Comparison of ENCODE assay signal across 10 mouse cellular contexts in the genomic region with DNA sequence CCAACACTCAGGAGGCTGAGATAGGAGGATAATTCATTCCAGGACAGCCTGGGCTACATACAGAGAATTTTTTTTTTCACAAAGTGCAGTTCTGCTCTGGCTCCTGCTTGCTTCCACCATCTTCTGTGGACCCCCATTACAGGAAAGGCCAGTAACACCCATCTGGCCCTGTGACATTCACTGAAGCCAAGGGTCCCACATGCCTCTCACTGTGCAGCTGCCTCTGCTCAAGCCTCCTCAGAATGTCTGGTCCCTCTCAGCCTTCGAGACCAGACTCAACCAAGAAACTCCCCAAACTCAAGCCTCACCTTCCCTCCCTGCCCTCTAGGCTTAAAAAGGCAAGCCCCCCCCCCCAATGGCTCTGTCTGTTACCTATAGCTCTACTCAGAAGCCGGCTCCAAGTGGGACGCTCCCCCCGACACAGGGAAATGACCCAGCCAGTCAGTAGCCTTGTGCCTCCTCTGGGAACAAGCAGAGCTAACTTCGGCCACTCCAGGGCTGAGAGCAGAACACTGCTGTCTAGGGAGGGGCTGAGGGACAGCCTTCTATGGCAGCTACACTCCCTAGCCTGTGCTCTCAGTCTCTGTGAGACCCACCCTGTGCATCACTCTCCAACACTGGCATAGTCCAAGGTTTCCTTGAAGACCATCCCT. TPM values are rescaled to one million over a fixed set of nuclear protein-coding genes. Genes with fewer than 3 reads are reported as not detected.
A peak's percentile ranks its signal among the peaks of the same experiment; 100 is the strongest.
DNase-seq lines count a peak whose midpoint lies in the region; ATAC-seq and TF ChIP-seq lines count a peak whose summit lies in the region.
"Had no signal": no experiment of that assay in that cellular context is flagged by ENCODE, and none has a peak within 500 bp of the region (broad histone marks: within the 10 kb centered on the region; RNA-seq: fewer than 3 reads in every experiment).

No protein-coding gene starts in this region.

- no peak for DNase-seq in hindbrain, embryonic 10.5 days (ENCODE audit: low spot score)
- DNase-seq in hindbrain, embryonic 14.5 days (ENCODE audit: low spot score) = no peak
- no peak for DNase-seq in limb, embryonic 11.5 days (ENCODE audit: low spot score)
- no peak for DNase-seq in retina, postnatal 1 day
- DNase-seq: cerebellum, postnatal 10 days had no signal

- no peak for TF ChIP-seq POLR2A in bone marrow, adult 2 months (IDR thresholded peaks at IDR 0.05; ENCODE audit: borderline replicate concordance, control insufficient read depth, low read depth, low read length)

- H3K4me1 ChIP-seq in hindbrain, embryonic 10.5 days (replicated peaks) = peaks cover 71% of the 10 kb centered on the region
- H3K4me1 ChIP-seq in hindbrain, embryonic 14.5 days (replicated peaks; ENCODE audit: control insufficient read depth, insufficient read depth, low read length) = 0 out of 2 replicates have a peak, but pooled peaks cover 3% of the 10 kb centered on the region
- H3K4me1 ChIP-seq in bone marrow, adult 2 months (ENCODE audit: control insufficient read depth, insufficient read depth, low read length) = peaks cover 4% of the 10 kb centered on the region
- H3K4me1 ChIP-seq in heart, embryonic 13.5 days = peaks cover 71% of the 10 kb centered on the region
- H3K4me1 ChIP-seq in limb, embryonic 11.5 days (ENCODE audit: control insufficient read depth, insufficient read depth, low read length) = peaks cover 63% of the 10 kb centered on the region
- peaks cover 9% of the 10 kb centered on the region for H3K4me1 ChIP-seq in forebrain, embryonic 15.5 days

- no peak for TF ChIP-seq CTCF in bone marrow, adult 2 months (IDR thresholded peaks at IDR 0.05; ENCODE audit: control insufficient read depth, insufficient read depth, low read length)

- H3K9me3 ChIP-seq in hindbrain, embryonic 10.5 days = no peaks in the 10 kb centered on the region
- no peaks in the 10 kb centered on the region for H3K9me3 ChIP-seq in hindbrain, embryonic 14.5 days (ENCODE audit: control insufficient read depth, low read length)
- H3K9me3 ChIP-seq in heart, embryonic 13.5 days = no peaks in the 10 kb centered on the region
- no peaks in the 10 kb centered on the region for H3K9me3 ChIP-seq in limb, embryonic 11.5 days (ENCODE audit: control insufficient read depth, low read length)
- no peaks in the 10 kb centered on the region for H3K9me3 ChIP-seq in forebrain, embryonic 15.5 days

- H3K4me3 ChIP-seq in hindbrain, embryonic 10.5 days = no peak overlapping the region
- H3K4me3 ChIP-seq in hindbrain, embryonic 14.5 days (replicated peaks; ENCODE audit: low read length) = no peak overlapping the region
- no peak overlapping the region for H3K4me3 ChIP-seq in bone marrow, adult 2 months (replicated peaks; ENCODE audit: control insufficient read depth, low read depth, low read length)
- H3K4me3 ChIP-seq in heart, embryonic 13.5 days = no peak overlapping the region
- H3K4me3 ChIP-seq in limb, embryonic 11.5 days (ENCODE audit: low read depth, low read length) = no peak overlapping the region
- H3K4me3 ChIP-seq in forebrain, embryonic 15.5 days = no peak overlapping the region

- peak overlapping the region; percentile 62 for H3K27ac ChIP-seq in hindbrain, embryonic 10.5 days
- H3K27ac ChIP-seq in hindbrain, embryonic 14.5 days = no peak overlapping the region; the same call in 1 of the 2 replicates
- H3K27ac ChIP-seq in bone marrow, adult 2 months (ENCODE audit: control insufficient read depth, insufficient read depth, low read depth, low read length, poor library complexity) = peak overlapping the region; percentile 19; the same call in 1 of the 2 replicates
- peak overlapping the region; percentile 91 for H3K27ac ChIP-seq in heart, embryonic 13.5 days (replicated peaks)
- H3K27ac ChIP-seq in limb, embryonic 11.5 days (replicated peaks; ENCODE audit: low read depth, low read length) = peak overlapping the region; percentile 84
- no peak overlapping the region for H3K27ac ChIP-seq in forebrain, embryonic 15.5 days (replicated peaks)

- H3K9ac ChIP-seq in hindbrain, embryonic 14.5 days = no peak overlapping the region
- peak overlapping the region; percentile 15; the same call in 1 of the 2 replicates for H3K9ac ChIP-seq in heart, embryonic 13.5 days
- no peak overlapping the region for H3K9ac ChIP-seq in limb, embryonic 11.5 days (ENCODE audit: low read length)
- H3K9ac ChIP-seq in forebrain, embryonic 15.5 days (replicated peaks) = no peak overlapping the region

- H3K4me2 ChIP-seq in hindbrain, embryonic 14.5 days (replicated peaks) = no peak overlapping the region; the same call in 1 of the 2 replicates
- H3K4me2 ChIP-seq in heart, embryonic 13.5 days = peak overlapping the region; percentile 72
- H3K4me2 ChIP-seq in limb, embryonic 11.5 days (ENCODE audit: low read depth, severe bottlenecking) = no peak overlapping the region
- no peak overlapping the region for H3K4me2 ChIP-seq in forebrain, embryonic 15.5 days (replicated peaks)

- no peaks in the 10 kb centered on the region for H3K36me3 ChIP-seq in hindbrain, embryonic 10.5 days
- no peaks in the 10 kb centered on the region for H3K36me3 ChIP-seq in hindbrain, embryonic 14.5 days (replicated peaks; ENCODE audit: control insufficient read depth, insufficient read depth)
- no peaks in the 10 kb centered on the region for H3K36me3 ChIP-seq in heart, embryonic 13.5 days
- H3K36me3 ChIP-seq in limb, embryonic 11.5 days (ENCODE audit: control insufficient read depth, insufficient read depth, low read length) = no peaks in the 10 kb centered on the region
- no peaks in the 10 kb centered on the region for H3K36me3 ChIP-seq in forebrain, embryonic 15.5 days

- ATAC-seq in hindbrain, embryonic 14.5 days (ENCODE audit: low FRiP score) = no peak
- ATAC-seq in heart, embryonic 13.5 days (ENCODE audit: extremely low read depth, insufficient number of reproducible peaks, low FRiP score, low TSS enrichment) = no peak
- no peak for ATAC-seq in limb, embryonic 11.5 days (ENCODE audit: insufficient number of reproducible peaks, low FRiP score, low TSS enrichment, low read depth)
- no peak for ATAC-seq in activated CD4-positive, CD25-positive, alpha-beta regulatory T cell, adult 4 months
- ATAC-seq in forebrain, embryonic 15.5 days (replicated peaks) = no peak

- H3K27me3 ChIP-seq in hindbrain, embryonic 10.5 days (ENCODE audit: insufficient read depth, poor library complexity, severe bottlenecking) = peaks cover 73% of the 10 kb centered on the region
- peaks cover 28% of the 10 kb centered on the region for H3K27me3 ChIP-seq in hindbrain, embryonic 14.5 days (ENCODE audit: control insufficient read depth, insufficient read depth, low read length)
- H3K27me3 ChIP-seq in heart, embryonic 13.5 days (replicated peaks) = peaks cover 22% of the 10 kb centered on the region
- no peaks in the 10 kb centered on the region for H3K27me3 ChIP-seq in limb, embryonic 11.5 days (ENCODE audit: control insufficient read depth, insufficient read depth, low read length)
- H3K27me3 ChIP-seq in forebrain, embryonic 15.5 days = peaks cover 12% of the 10 kb centered on the region

- 66% methylated on average over 5 of the region's 5 CpGs for WGBS in hindbrain, embryonic 10.5 days
- 79% methylated on average over 5 of the region's 5 CpGs for WGBS in hindbrain, embryonic 14.5 days
- WGBS in bone marrow, adult 2 months = 64% methylated on average over 5 of the region's 5 CpGs
- WGBS in heart, embryonic 13.5 days = 54% methylated on average over 5 of the region's 5 CpGs
- WGBS in limb, embryonic 11.5 days = 67% methylated on average over 5 of the region's 5 CpGs
- 82% methylated on average over 5 of the region's 5 CpGs for WGBS in forebrain, embryonic 15.5 days

RNA-seq across cellular contexts. Expression of a gene that starts 17.3 kb away (rescaled TPM):
- 0.49 and 1.2 TPM in 2 replicates for polyA plus RNA-seq in hindbrain, embryonic 10.5 days (2016; fragmentation: Nextera tagmentation; extraction: Ambion mirVana)
- polyA plus RNA-seq in hindbrain, embryonic 14.5 days (2014; fragmentation: Nextera tagmentation; extraction: Ambion mirVana) = 0.54 and 0.89 TPM in 2 replicates
- 1.4 and 11.7 TPM in 2 replicates for polyA plus RNA-seq in bone marrow, adult 2 months (2011; ENCODE audit: insufficient read depth, insufficient read length, low replicate concordance, missing spikeins)
- polyA plus RNA-seq in heart, embryonic 13.5 days (2015; fragmentation: Nextera tagmentation; extraction: Ambion mirVana) = 0.25 TPM in 1 of 2 replicates, not detected in the other
- 0.26 and 0.43 TPM in 2 replicates for polyA plus RNA-seq in limb, embryonic 11.5 days (2014; fragmentation: Nextera tagmentation; extraction: Ambion mirVana)
- under 1 TPM; 0.41 to 0.50 TPM for polyA plus RNA-seq in activated CD4-positive, CD25-positive, alpha-beta regulatory T cell, adult 4 months (2017; shearing (Covaris generic))
- 0.61 and 1.2 TPM in 2 replicates for polyA plus RNA-seq in forebrain, embryonic 15.5 days (2015; fragmentation: Nextera tagmentation; extraction: Ambion mirVana)

RNA-seq across cellular contexts. Expression of a gene that starts 29.2 kb away (rescaled TPM):
- 9.0 and 23.4 TPM in 2 replicates for polyA plus RNA-seq in hindbrain, embryonic 10.5 days (2016; fragmentation: Nextera tagmentation; extraction: Ambion mirVana)
- polyA plus RNA-seq in hindbrain, embryonic 14.5 days (2014; fragmentation: Nextera tagmentation; extraction: Ambion mirVana) = 1.7 and 4.3 TPM in 2 replicates
- polyA plus RNA-seq in bone marrow, adult 2 months (2011; ENCODE audit: insufficient read depth, insufficient read length, low replicate concordance, missing spikeins) = not detected in 2 replicates
- polyA plus RNA-seq in heart, embryonic 13.5 days (2015; fragmentation: Nextera tagmentation; extraction: Ambion mirVana) = 0.66 and 1.5 TPM in 2 replicates
- polyA plus RNA-seq in limb, embryonic 11.5 days (2014; fragmentation: Nextera tagmentation; extraction: Ambion mirVana) = 0.21 and 0.44 TPM in 2 replicates
- not detected for polyA plus RNA-seq in activated CD4-positive, CD25-positive, alpha-beta regulatory T cell, adult 4 months (2017; shearing (Covaris generic))
- polyA plus RNA-seq in forebrain, embryonic 15.5 days (2015; fragmentation: Nextera tagmentation; extraction: Ambion mirVana) = 1.0 and 1.3 TPM in 2 replicates
- polyA plus RNA-seq: CD4-positive, CD25-positive, alpha-beta regulatory T cell, adult 4 months had no signal

RNA-seq across cellular contexts. Expression of a gene that starts 31.0 kb away (rescaled TPM):
- 0.48 and 0.72 TPM in 2 replicates for polyA plus RNA-seq in hindbrain, embryonic 10.5 days (2016; fragmentation: Nextera tagmentation; extraction: Ambion mirVana)
- 0.52 and 1.3 TPM in 2 replicates for polyA plus RNA-seq in hindbrain, embryonic 14.5 days (2014; fragmentation: Nextera tagmentation; extraction: Ambion mirVana)
- polyA plus RNA-seq in bone marrow, adult 2 months (2011; ENCODE audit: insufficient read depth, insufficient read length, low replicate concordance, missing spikeins) = not detected in 2 replicates
- 0.06 and 0.08 TPM in 2 replicates for polyA plus RNA-seq in heart, embryonic 13.5 days (2015; fragmentation: Nextera tagmentation; extraction: Ambion mirVana)
- 0.12 and 0.26 TPM in 2 replicates for polyA plus RNA-seq in limb, embryonic 11.5 days (2014; fragmentation: Nextera tagmentation; extraction: Ambion mirVana)
- polyA plus RNA-seq in activated CD4-positive, CD25-positive, alpha-beta regulatory T cell, adult 4 months (2017; shearing (Covaris generic)) = under 1 TPM; 0.28 to 0.61 TPM
- 0.41 and 0.52 TPM in 2 replicates for polyA plus RNA-seq in forebrain, embryonic 15.5 days (2015; fragmentation: Nextera tagmentation; extraction: Ambion mirVana)

RNA-seq across cellular contexts. Expression of a gene that starts 58.3 kb away (rescaled TPM):
- polyA plus RNA-seq in hindbrain, embryonic 10.5 days (2016; fragmentation: Nextera tagmentation; extraction: Ambion mirVana) = 19.6 and 19.9 TPM in 2 replicates
- polyA plus RNA-seq in hindbrain, embryonic 14.5 days (2014; fragmentation: Nextera tagmentation; extraction: Ambion mirVana) = 9.9 and 10.2 TPM in 2 replicates
- 17.6 and 22.4 TPM in 2 replicates for polyA plus RNA-seq in bone marrow, adult 2 months (2011; ENCODE audit: insufficient read depth, insufficient read length, low replicate concordance, missing spikeins)
- polyA plus RNA-seq in heart, embryonic 13.5 days (2015; fragmentation: Nextera tagmentation; extraction: Ambion mirVana) = 17.1 and 18.1 TPM in 2 replicates
- 9.4 and 11.3 TPM in 2 replicates for polyA plus RNA-seq in limb, embryonic 11.5 days (2014; fragmentation: Nextera tagmentation; extraction: Ambion mirVana)
- polyA plus RNA-seq in activated CD4-positive, CD25-positive, alpha-beta regulatory T cell, adult 4 months (2017; shearing (Covaris generic)) = 10 to 100 TPM; 49.6 to 67.4 TPM
- 4.7 and 7.2 TPM in 2 replicates for polyA plus RNA-seq in forebrain, embryonic 15.5 days (2015; fragmentation: Nextera tagmentation; extraction: Ambion mirVana)

Comparison
In these comparisons a context has a peak if more than half of its experiments do, and no peak if none do; other contexts are left out.
1. H3K27ac ChIP-seq: peak in hindbrain, embryonic 10.5 days (single experiment), bone marrow, adult 2 months (single experiment), heart, embryonic 13.5 days (single experiment) and limb, embryonic 11.5 days (single experiment); none in hindbrain, embryonic 14.5 days (single experiment) and forebrain, embryonic 15.5 days (single experiment).